ENCODE assay signal across 8 mouse cellular contexts in genomic region chr3:84220748-84221147, GRCm38 (mm10). TPM values are rescaled to one million over a fixed set of nuclear protein-coding genes. Genes with fewer than 3 reads are reported as not detected.
DNase-seq lines count a peak whose midpoint lies in the region; ATAC-seq and TF ChIP-seq lines count a peak whose summit lies in the region.

No protein-coding gene starts in this region.

- peak overlapping the region; percentile 75; the same call in 1 of the 2 replicates for H3K27ac ChIP-seq in embryonic facial prominence, embryonic 12.5 days
- H3K27ac ChIP-seq in heart, embryonic 10.5 days: peak overlapping the region; percentile 62
- H3K27ac ChIP-seq in kidney, embryonic 15.5 days: peak overlapping the region; percentile 38; the same call in 1 of the 2 replicates
- peak overlapping the region; percentile 94 for H3K27ac ChIP-seq in midbrain, postnatal 0 days (ENCODE audit: low read depth, low read length)

- H3K4me2 ChIP-seq in embryonic facial prominence, embryonic 12.5 days (replicated peaks): peak overlapping the region; percentile 81
- H3K4me2 ChIP-seq in kidney, embryonic 15.5 days: peak overlapping the region; percentile 67
- H3K4me2 ChIP-seq in midbrain, postnatal 0 days (ENCODE audit: low read depth, low read length, poor library complexity, severe bottlenecking): peak overlapping the region; percentile 63

- no peaks in the 10 kb centered on the region for H3K36me3 ChIP-seq in embryonic facial prominence, embryonic 12.5 days
- H3K36me3 ChIP-seq in heart, embryonic 10.5 days: no peaks in the 10 kb centered on the region
- H3K36me3 ChIP-seq in kidney, embryonic 15.5 days: no peaks in the 10 kb centered on the region
- no peaks in the 10 kb centered on the region for H3K36me3 ChIP-seq in midbrain, postnatal 0 days (ENCODE audit: insufficient read depth, low read length)

- DNase-seq in urinary bladder, postnatal 25 days (ENCODE audit: low spot score): peak; percentile 32
- DNase-seq in urinary bladder, adult 2 months (ENCODE audit: low spot score): no peak
- no peak for DNase-seq in heart, embryonic 10.5 days (ENCODE audit: low spot score)
- DNase-seq in liver: peak; percentile 19
- DNase-seq in midbrain, postnatal 0 days (ENCODE audit: low spot score): peak; percentile 93
- peak; percentile 65 for DNase-seq in testis, postnatal 10 days (ENCODE audit: low spot score)

- H3K4me3 ChIP-seq in embryonic facial prominence, embryonic 12.5 days: peak overlapping the region; percentile 48
- peak overlapping the region; percentile 68 for H3K4me3 ChIP-seq in heart, embryonic 10.5 days
- H3K4me3 ChIP-seq in kidney, embryonic 15.5 days (replicated peaks): peak overlapping the region; percentile 49
- peak overlapping the region; percentile 68 for H3K4me3 ChIP-seq in midbrain, postnatal 0 days (ENCODE audit: low read depth, low read length)

- peak; percentile 21 for TF ChIP-seq CTCF in midbrain, postnatal 0 days (IDR thresholded peaks at IDR 0.05)

- H3K9me3 ChIP-seq in embryonic facial prominence, embryonic 12.5 days: no peaks in the 10 kb centered on the region
- no peaks in the 10 kb centered on the region for H3K9me3 ChIP-seq in heart, embryonic 10.5 days
- no peaks in the 10 kb centered on the region for H3K9me3 ChIP-seq in kidney, embryonic 15.5 days (replicated peaks)
- no peaks in the 10 kb centered on the region for H3K9me3 ChIP-seq in midbrain, postnatal 0 days (ENCODE audit: low read length)

- H3K4me1 ChIP-seq in embryonic facial prominence, embryonic 12.5 days: peaks cover 28% of the 10 kb centered on the region
- peaks cover 18% of the 10 kb centered on the region; the same call in 1 of the 2 replicates for H3K4me1 ChIP-seq in heart, embryonic 10.5 days
- H3K4me1 ChIP-seq in kidney, embryonic 15.5 days: peaks cover 26% of the 10 kb centered on the region
- peaks cover 14% of the 10 kb centered on the region for H3K4me1 ChIP-seq in midbrain, postnatal 0 days (ENCODE audit: insufficient read depth, low read length)

- H3K27me3 ChIP-seq in embryonic facial prominence, embryonic 12.5 days: no peaks in the 10 kb centered on the region
- peaks cover 12% of the 10 kb centered on the region; the same call in 1 of the 2 replicates for H3K27me3 ChIP-seq in heart, embryonic 10.5 days (ENCODE audit: insufficient read depth, poor library complexity, severe bottlenecking)
- no peaks in the 10 kb centered on the region; the same call in 1 of the 2 replicates for H3K27me3 ChIP-seq in kidney, embryonic 15.5 days
- H3K27me3 ChIP-seq in midbrain, postnatal 0 days (ENCODE audit: insufficient read depth, low read length): no peaks in the 10 kb centered on the region

- H3K9ac ChIP-seq in embryonic facial prominence, embryonic 12.5 days: peak overlapping the region; percentile 57
- H3K9ac ChIP-seq in kidney, embryonic 15.5 days: peak overlapping the region; percentile 40
- H3K9ac ChIP-seq in midbrain, postnatal 0 days (replicated peaks; ENCODE audit: low read length, poor library complexity, severe bottlenecking): peak overlapping the region; percentile 84

- WGBS in embryonic facial prominence, embryonic 12.5 days: 0% methylated on average over 11 of the region's 11 CpGs
- under 1% methylated on average over 11 of the region's 11 CpGs for WGBS in heart, embryonic 10.5 days
- 0% methylated on average over 11 of the region's 11 CpGs for WGBS in kidney, embryonic 15.5 days
- under 1% methylated on average over 11 of the region's 11 CpGs for WGBS in midbrain, postnatal 0 days

- ATAC-seq in embryonic facial prominence, embryonic 12.5 days (ENCODE audit: insufficient number of reproducible peaks, insufficient read depth, low FRiP score, low TSS enrichment): no peak
- peak; percentile 65 for ATAC-seq in kidney, embryonic 15.5 days (replicated peaks; ENCODE audit: low FRiP score)
- ATAC-seq in midbrain, postnatal 0 days (ENCODE audit: low FRiP score): peak; percentile 90

RNA-seq across cellular contexts. Expression of gene Gm6525, which starts 46.8 kb away (rescaled TPM):
- polyA plus RNA-seq in urinary bladder, adult 2 months (2012; rRNA removed): not detected in 2 replicates
- polyA plus RNA-seq in embryonic facial prominence, embryonic 12.5 days (2016; fragmentation: Nextera tagmentation; extraction: Ambion mirVana): 0.97 and 1.00 TPM in 2 replicates
- 0.14 and 0.25 TPM in 2 replicates for polyA plus RNA-seq in heart, embryonic 10.5 days (2016; fragmentation: Nextera tagmentation; extraction: Ambion mirVana)
- polyA plus RNA-seq in kidney, embryonic 15.5 days (2015; fragmentation: Nextera tagmentation; extraction: Ambion mirVana): 0.51 and 1.1 TPM in 2 replicates
- total RNA-seq in midbrain, postnatal 0 days (2014; rRNA removed): 0.90 TPM in 1 of 2 replicates, not detected in the other
- 1.0 and 2.2 TPM in 2 replicates for polyA plus RNA-seq in midbrain, postnatal 0 days (2015; fragmentation: Nextera tagmentation; extraction: Ambion mirVana)

Comparison
In these comparisons a context has a peak if more than half of its experiments do, and no peak if none do; other contexts are left out.
1. DNase-seq: peak in urinary bladder, postnatal 25 days (single experiment), liver (single experiment), midbrain, postnatal 0 days (single experiment) and testis, postnatal 10 days (single experiment); none in urinary bladder, adult 2 months (single experiment) and heart, embryonic 10.5 days (single experiment).
2. H3K27ac ChIP-seq: peak in every context shown above with its lines; median percentile 94 in midbrain, postnatal 0 days; 75 in embryonic facial prominence, embryonic 12.5 days; 62 in heart, embryonic 10.5 days; 38 in kidney, embryonic 15.5 days.
3. Peak in every context shown above with its lines, with median percentiles within 50 percentile points of each other: H3K4me2 ChIP-seq, H3K4me3 ChIP-seq and H3K9ac ChIP-seq.